Mouse (Mus musculus) G1E-ER4 (cell line): Measurements from ENCODE around the gene Tcf7l1. TPM values are rescaled to one million over a fixed set of nuclear protein-coding genes. Genes with fewer than 3 reads are reported as not detected.

Source experiments
- GATA1 ChIP-seq: IDR thresholded peaks from one replicate; pipeline ENCODE4 v1.8.0; 2012; ENCODE audit warnings: low read length, inconsistent platforms
- polyA plus RNA-seq: library from polyadenylated mRNA; stranded (reverse); fragments of >175 nt; gene quantifications from 2 replicates; pipeline ENCODE4 v1.2.3, GENCODE M21; 2012

Gene Tcf7l1
- polyA plus RNA-seq, 1 experiment: not detected

GRCm38 (mm10) chr6:72736872-72737271 lies 52.2 kb downstream of the Tcf7l1 start:
- TF ChIP-seq GATA1: no peak

DNA sequence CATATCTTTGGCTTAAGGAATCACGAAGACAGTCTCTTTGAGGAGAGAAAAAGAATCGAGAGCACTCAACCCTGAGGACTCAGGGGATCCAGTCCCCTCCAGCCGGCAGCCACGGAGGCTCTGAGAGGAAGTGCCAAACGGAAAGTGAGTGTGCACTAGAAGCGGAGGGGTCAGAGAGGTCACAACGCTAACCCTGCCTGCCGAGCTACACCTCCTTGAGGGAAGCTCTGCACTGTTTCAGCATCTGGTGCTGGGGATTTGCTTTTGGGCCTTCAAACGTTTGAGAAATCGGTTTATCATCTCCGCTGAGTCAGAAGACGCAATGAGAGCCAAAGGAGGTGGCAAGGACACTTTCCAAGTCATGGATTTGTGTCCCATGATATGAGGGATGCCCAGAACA lies 53.8 kb downstream of the Tcf7l1 start:
- TF ChIP-seq GATA1: no peak

GRCm38 (mm10) chr6:72733375-72733774 lies 55.7 kb downstream of the Tcf7l1 start:
- no peak for TF ChIP-seq GATA1

- no peak for TF ChIP-seq GATA1
Observed at GRCm38 (mm10) chr6:72732109-72732508, 56.9 kb downstream of the Tcf7l1 start.

DNA sequence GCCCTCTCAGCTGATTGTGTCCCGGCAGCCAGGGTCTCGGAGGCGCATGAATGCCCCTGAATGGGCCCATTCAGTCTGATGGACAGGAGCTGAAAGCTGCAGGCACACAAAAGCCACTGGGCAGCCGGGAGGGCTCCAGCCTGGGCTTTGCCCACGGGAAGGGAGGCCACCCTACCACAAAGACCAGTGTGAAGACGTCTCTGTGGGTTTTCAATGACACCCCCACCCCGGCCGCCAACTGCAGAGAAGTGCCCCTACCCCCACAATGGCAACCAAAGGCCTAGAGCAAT lies 58.5 kb downstream of the Tcf7l1 start:
- no peak for TF ChIP-seq GATA1

GRCm38 (mm10) chr6:72729831-72730559 lies 59.1 kb downstream of the Tcf7l1 start:
- no peak for TF ChIP-seq GATA1

- TF ChIP-seq GATA1: no peak
Observed at GRCm38 (mm10) chr6:72727826-72728225, 61.2 kb downstream of the Tcf7l1 start.

DNA sequence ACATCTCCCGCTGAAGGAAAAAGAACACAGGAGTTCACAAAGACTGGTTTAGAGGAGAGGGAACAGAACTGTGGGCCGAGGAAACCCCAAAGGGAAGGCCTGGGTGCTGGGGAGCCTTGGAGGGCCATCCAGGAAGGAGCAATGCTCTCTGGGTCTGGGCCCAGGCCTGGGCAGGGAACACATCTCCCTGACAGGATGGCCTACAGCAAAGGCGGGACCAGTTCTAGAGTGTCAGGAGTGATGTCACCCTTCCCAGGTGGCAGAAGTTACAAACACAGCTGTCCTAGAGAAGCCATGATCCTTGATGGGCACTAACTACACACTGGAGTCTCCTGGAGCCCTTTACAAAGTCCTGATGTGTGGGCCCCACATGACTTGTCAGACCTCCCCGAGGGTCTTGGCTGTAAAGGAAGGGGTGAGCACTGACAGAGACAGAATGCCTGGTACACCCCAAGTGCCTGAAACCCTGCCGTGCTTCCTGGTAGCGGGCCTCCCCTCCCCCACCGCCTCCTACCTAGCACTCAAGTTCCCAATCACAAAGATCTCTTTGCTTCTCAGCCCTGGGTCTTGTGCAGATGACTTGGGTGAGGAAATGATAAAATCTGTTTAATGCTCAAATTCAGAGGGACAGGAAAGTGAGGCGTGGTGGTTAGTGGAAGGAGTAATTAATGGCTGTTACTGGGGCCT lies 64.4 kb downstream of the Tcf7l1 start:
- TF ChIP-seq GATA1: no peak

- no peak for TF ChIP-seq GATA1
Observed at GRCm38 (mm10) chr6:72723731-72724385, 65.2 kb downstream of the Tcf7l1 start.

DNA sequence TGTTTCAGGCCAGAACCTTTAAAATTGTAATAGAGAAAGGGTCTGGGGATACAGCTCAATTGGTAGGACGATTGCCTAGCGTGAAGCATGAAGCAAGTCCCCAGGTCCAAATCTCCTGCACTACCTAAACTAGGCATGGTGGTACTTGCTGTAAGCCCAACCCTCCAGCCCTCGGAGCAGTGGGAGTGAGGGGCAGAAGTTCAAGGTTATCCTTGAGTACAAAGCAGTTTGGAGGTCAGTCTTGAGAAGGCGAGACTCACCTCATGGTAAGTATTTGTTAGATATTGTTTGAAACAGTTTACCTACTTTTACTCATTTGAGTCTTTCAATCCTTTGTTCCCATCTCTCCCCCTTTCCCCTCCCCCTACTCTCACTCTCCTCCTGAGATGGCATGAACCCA lies 65.9 kb downstream of the Tcf7l1 start:
- no peak for TF ChIP-seq GATA1

DNA sequence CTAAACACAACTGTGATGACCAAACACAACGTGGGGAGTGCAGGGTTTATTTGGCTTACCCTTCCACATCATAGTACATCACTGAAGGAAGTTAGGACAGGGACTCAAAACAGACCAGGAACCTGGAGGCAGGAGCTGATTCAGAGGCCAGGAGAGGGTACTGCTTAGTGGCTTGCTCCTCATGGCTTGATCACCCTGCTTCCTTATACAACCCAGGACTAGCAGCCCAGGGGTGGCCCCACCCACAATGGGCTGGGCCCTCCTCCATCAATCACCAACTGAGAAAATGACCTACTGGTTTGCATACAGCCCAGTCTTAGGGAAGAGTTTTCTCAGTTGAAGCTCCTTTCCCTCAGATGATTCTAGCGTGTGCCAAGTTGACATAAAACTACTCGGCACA lies 68.2 kb downstream of the Tcf7l1 start:
- TF ChIP-seq GATA1: no peak

GRCm38 (mm10) chr6:72714726-72715125 lies 74.3 kb downstream of the Tcf7l1 start:
- no peak for TF ChIP-seq GATA1

DNA sequence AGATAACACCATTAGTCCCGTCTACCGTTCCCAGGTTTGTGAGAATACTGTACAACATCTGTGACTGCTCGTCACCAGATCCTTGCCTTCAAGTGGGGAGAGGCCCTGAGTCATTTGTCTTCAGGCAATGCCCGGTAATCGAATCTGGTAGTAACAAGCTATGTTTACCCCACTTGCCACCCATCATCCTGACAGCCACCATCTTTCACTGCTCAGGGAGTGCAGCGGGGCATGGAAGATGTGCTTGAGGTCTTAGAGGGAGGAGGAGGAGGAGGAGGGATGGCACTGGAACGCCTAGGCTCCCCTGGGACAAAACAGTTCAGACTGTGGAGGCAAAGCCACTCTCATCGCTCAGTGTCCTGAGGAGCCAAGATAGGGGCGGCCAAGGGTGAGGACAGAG lies 74.8 kb downstream of the Tcf7l1 start:
- TF ChIP-seq GATA1: no peak

GRCm38 (mm10) chr6:72711508-72712081 lies 77.5 kb downstream of the Tcf7l1 start:
- TF ChIP-seq GATA1: no peak

DNA sequence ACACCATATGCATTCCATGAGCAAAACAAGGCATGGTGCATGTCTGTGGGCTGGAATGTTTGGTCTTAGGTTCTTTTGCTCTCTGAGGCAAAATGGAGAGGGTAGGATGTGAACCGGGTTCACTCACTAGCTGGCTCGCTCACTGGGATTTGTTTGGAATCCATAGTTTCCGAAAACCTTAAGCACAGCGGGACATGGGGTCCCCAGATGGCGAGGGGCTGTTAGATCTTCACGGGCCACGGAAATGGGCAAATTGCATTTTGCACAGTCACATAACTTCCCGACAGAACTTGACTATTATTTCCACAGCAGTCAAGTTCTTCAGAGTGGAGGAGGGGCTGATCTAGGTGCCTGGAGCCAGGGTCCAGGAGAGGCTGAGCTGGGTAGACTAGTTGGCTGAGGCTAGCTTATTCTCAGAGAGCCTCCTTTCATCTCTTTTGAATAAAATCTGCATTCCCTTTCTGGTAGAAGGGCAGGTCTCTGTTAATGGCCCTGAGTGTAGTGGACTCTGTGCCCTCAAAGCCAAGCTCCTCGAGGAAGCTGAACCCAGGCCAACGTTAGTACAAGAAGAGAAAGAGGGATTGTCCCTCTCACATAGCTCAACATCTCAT lies 78.1 kb downstream of the Tcf7l1 start:
- no peak for TF ChIP-seq GATA1
